Mouse (Mus musculus): ENCODE measurements around the gene Il17c.

Il17c gene

GRCm38 (mm10) chr8:122459990-122460389 is 38.2 kb downstream of the Il17c start:
- 27% methylated on average over 7 of the region's 7 CpGs for WGBS

GRCm38 (mm10) chr8:122460524-122461472 is 39.0 kb downstream of the Il17c start, which contains the start of gene Snai3:
Gene Snai3, minus strand, starts transcription at chr8:122460733.
- WGBS, result 3% methylated on average over 47 of the region's 56 CpGs

DNA sequence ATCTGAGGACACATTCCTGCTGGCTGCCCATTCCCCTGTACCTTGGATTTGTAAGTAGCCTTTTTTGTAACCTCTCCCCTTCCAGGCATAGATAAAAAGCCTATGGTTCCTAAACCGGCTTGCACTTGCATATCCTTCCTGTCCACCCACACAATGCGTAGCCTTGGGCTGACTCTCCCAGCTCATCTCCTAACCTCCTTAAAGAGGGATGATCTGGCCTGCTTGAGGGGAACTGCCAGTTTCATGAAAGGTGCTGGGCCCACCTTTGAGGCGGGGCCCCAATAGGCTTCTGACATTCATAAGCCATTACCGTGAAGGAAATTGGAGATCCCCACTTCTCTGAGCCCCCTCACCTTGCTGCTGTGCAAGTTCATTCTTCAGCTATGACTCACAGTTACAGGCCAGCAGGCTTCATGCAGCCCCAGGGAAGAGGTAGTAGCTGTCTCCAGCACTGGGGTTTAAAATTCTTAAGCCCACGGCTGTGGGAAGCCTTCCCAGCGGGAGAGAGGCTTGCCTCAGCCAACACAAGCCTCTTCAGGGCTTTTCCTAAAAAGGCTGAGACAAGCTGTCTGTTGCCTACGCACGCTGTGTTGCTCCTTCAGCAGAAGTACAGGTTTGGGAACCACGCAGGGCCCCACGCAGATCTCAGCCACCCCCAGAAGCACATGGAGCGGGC is 39.8 kb downstream of the Il17c start:
- WGBS, result 35% methylated on average over 11 of the region's 11 CpGs

DNA sequence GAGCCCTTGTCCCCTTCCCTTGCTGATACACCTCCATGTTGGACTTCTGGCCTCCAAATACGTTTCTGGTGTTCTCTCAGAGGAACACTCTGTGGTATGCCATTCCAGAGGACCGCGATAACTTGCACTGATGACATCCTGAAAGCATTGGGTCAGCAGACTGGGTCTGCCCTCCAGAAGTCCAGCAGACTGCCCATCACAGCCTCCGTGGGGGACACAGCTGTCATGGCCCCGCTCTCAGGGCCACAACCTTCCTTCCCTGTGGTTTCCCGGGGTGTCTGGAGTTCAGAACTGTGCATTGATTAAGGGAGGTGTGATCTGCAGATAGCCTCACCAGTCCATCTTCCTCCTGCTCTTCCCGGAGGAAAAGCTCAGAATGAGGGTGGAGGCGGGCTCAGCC is 40.7 kb downstream of the Il17c start:
- WGBS, result 79% methylated on average over 8 of the region's 8 CpGs

GRCm38 (mm10) chr8:122463651-122464640 is 42.1 kb downstream of the Il17c start:
- WGBS, result 52% methylated on average over 12 of the region's 12 CpGs

DNA sequence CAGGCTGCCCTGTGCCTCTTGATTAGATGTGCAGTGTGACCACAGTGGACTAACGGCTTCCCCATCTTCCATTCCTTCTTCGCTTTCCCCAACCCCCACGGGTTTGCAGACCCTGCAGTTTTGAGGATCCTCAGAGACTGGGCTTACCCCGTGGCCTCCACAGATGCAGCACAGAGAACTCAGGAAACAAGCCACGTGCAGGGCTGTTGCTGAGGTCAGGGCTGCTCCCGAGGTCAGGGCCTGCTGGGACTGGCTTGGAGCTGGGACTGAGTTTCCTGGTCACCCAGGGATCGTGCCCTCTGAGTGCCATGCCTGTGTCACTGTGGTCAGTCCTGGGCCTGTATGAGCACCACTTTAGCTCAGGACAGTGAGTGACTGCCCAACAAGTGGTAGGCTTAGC is 43.2 kb downstream of the Il17c start:
- 76% methylated on average over 7 of the region's 7 CpGs for WGBS

- WGBS, result 69% methylated on average over 13 of the region's 13 CpGs
These were observed 46.0 kb downstream of the Il17c start for GRCm38 (mm10) chr8:122467816-122468215.

DNA sequence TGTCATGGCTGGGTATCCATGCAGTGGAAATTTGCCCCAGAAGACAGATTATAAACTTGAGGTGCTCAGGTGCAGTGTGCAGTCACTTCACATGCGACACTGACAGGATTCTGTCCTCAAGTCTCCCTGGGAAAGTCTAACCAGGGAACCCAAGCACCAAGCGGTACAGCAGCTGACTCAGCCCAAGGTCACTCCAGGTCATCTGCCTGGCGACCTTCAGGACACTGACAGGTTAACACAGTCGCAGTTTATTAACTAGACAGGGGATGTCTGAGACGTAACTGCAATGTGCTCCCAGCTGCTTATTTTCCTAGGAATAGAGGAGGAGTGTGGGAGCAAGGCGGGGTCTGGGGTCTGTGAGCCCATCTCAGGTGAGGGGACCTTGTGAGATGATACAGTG is 47.6 kb downstream of the Il17c start:
- WGBS, result 82% methylated on average over 6 of the region's 6 CpGs

- 90% methylated on average over 10 of the region's 10 CpGs for WGBS
These were observed 48.1 kb downstream of the Il17c start for GRCm38 (mm10) chr8:122469965-122470364.

DNA sequence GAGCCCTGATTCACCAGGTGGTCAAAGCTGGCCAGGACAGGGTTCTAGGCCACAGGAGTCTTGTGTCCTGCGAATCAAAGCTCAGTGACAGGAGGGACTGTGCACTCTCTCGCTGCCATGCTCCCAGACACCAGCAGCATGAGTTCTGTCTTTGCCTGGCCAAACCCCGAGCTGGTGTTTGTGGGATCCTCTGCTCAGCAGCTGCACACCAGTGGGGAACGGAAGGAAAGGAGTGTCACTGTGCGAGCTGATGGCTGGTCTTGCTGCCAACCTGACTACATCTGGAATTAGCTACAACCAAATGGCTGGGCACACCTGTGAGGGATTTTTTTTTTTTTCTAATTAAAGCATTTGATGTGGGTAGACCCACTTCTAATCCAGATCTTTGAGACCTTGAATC is 48.9 kb downstream of the Il17c start:
- WGBS, result 82% methylated on average over 5 of the region's 5 CpGs
